Mouse (Mus musculus) hindbrain, embryonic 13.5 days (tissue): Measurements from ENCODE around the gene Slc39a5. TPM values are rescaled to one million over a fixed set of nuclear protein-coding genes. Genes with fewer than 3 reads are reported as not detected.

ENCODE experiments used
- ATAC-seq: fragments of 200-750 bp; cut with Nextera tagmentation; 2 replicates; pipeline ENCODE4 v1.8.0; 2017; ENCODE audit warnings: moderate TSS enrichment; ENCODE audit not compliant: low FRiP score
- H3K27ac ChIP-seq: fragments of 300-500 bp; sonication (generic); 2 replicates; pipeline ENCODE4 v1.5.1; 2015; ENCODE audit warnings: inconsistent platforms, mild to moderate bottlenecking, moderate library complexity
- H3K27me3 ChIP-seq: fragments of 300-500 bp; sonication (generic); 2 replicates; pipeline ENCODE4 v1.6.1; 2015; ENCODE audit warnings: mild to moderate bottlenecking, inconsistent platforms
- H3K36me3 ChIP-seq: fragments of 300-500 bp; sonication (generic); 2 replicates; pipeline ENCODE4 v1.6.1; 2015; ENCODE audit warnings: mild to moderate bottlenecking, inconsistent platforms
- H3K4me1 ChIP-seq: fragments of 300-500 bp; sonication (generic); replicated peaks from 2 replicates; pipeline ENCODE4 v1.6.1; 2015; ENCODE audit warnings: inconsistent platforms
- H3K4me2 ChIP-seq: fragments of 300-500 bp; sonication (generic); 2 replicates; pipeline ENCODE4 v1.6.1; 2015; ENCODE audit warnings: inconsistent platforms, mild to moderate bottlenecking, moderate library complexity
- H3K4me3 ChIP-seq: fragments of 300-500 bp; sonication (generic); 2 replicates; pipeline ENCODE4 v1.5.1; 2015; ENCODE audit warnings: mild to moderate bottlenecking, inconsistent platforms
- H3K9ac ChIP-seq: fragments of 300-500 bp; sonication (generic); 2 replicates; pipeline ENCODE4 v1.6.1; 2015; ENCODE audit warnings: mild to moderate bottlenecking, inconsistent platforms
- H3K9me3 ChIP-seq: fragments of 300-500 bp; sonication (generic); 2 replicates; pipeline ENCODE4 v1.6.1; 2016; ENCODE audit warnings: inconsistent platforms
- WGBS: fragments of 180-500 bp; shearing (Covaris S2); methylation state at CpG from one replicate; pipeline ENCODE4 v1.1.7; 2015; 5-methylcytosine and 5-hydroxymethylcytosine counted together
- polyA plus RNA-seq: library from polyadenylated mRNA; unstranded; fragments of >200 nt; fragmentation: Nextera tagmentation; extraction: Ambion mirVana; gene quantifications from 2 replicates; pipeline ENCODE4 v1.2.1, GENCODE M21; 2015

Gene Slc39a5
- polyA plus RNA-seq, 1 experiment from 2014 or later, result not detected

- ATAC-seq, result no peak
- peaks cover 62% of the 10 kb centered on the region for H3K36me3 ChIP-seq
- H3K27ac ChIP-seq, result no peak overlapping the region
- H3K9ac ChIP-seq, result no peak overlapping the region
- no peak overlapping the region for H3K4me3 ChIP-seq
- H3K4me2 ChIP-seq, result no peak overlapping the region
- 84% methylated on average over 4 of the region's 4 CpGs for WGBS
- no peaks in the 10 kb centered on the region for H3K27me3 ChIP-seq
- H3K9me3 ChIP-seq, result no peaks in the 10 kb centered on the region
- no peaks in the 10 kb centered on the region for H3K4me1 ChIP-seq
Observed at GRCm38 (mm10) chr10:128429454-128429853, 28.4 kb upstream of the Slc39a5 start.

DNA sequence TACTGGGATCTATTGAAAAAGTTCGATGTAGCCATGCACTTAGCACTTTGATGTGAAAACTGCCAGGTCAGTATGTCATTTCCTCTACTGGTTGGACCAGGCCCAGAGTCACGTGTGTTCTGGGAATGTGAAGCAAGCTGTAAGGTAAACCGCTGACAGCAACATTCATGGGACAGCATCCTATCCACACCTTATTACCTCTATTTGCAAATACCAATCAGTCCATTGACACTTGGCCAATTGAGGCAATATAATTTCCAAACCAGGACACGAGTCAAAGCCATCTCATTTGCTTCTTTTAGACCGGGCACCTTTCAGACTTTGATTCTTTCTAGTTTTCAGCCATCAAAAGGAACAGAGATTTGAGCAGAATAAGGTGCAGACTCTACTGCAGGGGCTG, 28.0 kb upstream of the Slc39a5 start:
- Histone ChIP-seq H3K9ac (no peak overlapping the region), H3K36me3 (peaks cover 63% of the 10 kb centered on the region), H3K4me3 (no peak overlapping the region), H3K27me3 (no peaks in the 10 kb centered on the region), H3K27ac (no peak overlapping the region), H3K9me3 (no peaks in the 10 kb centered on the region), H3K4me1 (no peaks in the 10 kb centered on the region), H3K4me2 (no peak overlapping the region)
- WGBS, result 90% methylated on average over 5 of the region's 5 CpGs
- no peak for ATAC-seq

DNA sequence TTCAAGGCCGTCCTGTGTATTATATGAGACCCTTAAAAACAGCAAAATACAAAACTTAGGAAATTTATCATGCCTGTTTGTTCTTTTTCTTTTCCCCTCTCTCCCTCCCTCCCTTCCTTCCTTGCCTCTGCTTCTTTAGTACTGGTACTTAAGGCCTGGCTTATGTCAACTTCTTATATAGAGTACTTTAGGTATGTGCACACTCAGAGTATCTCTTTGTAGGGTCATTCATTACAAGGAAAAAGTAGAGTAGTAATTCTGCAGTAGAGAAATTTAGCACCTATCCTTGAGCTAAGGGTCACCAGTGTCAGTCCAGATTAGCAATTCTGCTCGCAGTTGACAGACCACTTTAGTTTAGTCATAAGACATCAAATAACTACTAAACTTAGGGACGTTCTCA, 24.2 kb upstream of the Slc39a5 start:
- Histone ChIP-seq H3K9me3 (no peaks in the 10 kb centered on the region), H3K4me1 (no peaks in the 10 kb centered on the region), H3K4me3 (no peak overlapping the region), H3K27ac (no peak overlapping the region), H3K9ac (no peak overlapping the region), H3K36me3 (peaks cover 79% of the 10 kb centered on the region), H3K27me3 (no peaks in the 10 kb centered on the region), H3K4me2 (no peak overlapping the region)
- 91% methylated on average over 3 of the region's 3 CpGs for WGBS
- ATAC-seq, result no peak

GRCm38 (mm10) chr10:128424604-128425003, 23.6 kb upstream of the Slc39a5 start:
- peaks cover 79% of the 10 kb centered on the region for H3K36me3 ChIP-seq
- 77% methylated on average over 7 of the region's 7 CpGs for WGBS
- no peak overlapping the region for H3K4me3 ChIP-seq
- no peak overlapping the region for H3K9ac ChIP-seq
- no peaks in the 10 kb centered on the region for H3K4me1 ChIP-seq
- H3K27ac ChIP-seq, result no peak overlapping the region
- H3K4me2 ChIP-seq, result no peak overlapping the region
- H3K27me3 ChIP-seq, result no peaks in the 10 kb centered on the region
- ATAC-seq, result no peak
- H3K9me3 ChIP-seq, result no peaks in the 10 kb centered on the region

DNA sequence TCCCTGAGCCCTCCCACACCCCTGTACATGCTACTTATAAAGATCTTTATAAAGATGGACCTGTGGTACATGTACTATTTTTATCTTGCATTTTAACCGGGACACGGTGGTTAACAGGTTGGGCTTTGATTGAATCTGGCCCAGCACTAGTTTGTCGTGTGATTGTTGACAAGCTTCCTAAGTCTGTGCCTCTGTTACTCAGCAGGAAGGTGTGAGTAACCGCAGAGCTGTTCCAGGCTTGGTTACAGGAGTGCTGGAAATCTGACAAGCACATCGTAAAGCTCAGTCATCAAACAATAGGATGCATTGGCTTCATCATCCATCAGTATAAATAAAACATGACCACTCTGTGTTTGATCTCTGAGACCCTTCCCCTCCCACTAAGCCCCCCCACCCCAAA, 21.4 kb upstream of the Slc39a5 start:
- WGBS, result 84% methylated on average over 5 of the region's 5 CpGs
- peaks cover 81% of the 10 kb centered on the region for H3K36me3 ChIP-seq

GRCm38 (mm10) chr10:128414848-128415247, 13.8 kb upstream of the Slc39a5 start:
- H3K4me2 ChIP-seq, result no peak overlapping the region
- no peaks in the 10 kb centered on the region for H3K9me3 ChIP-seq
- ATAC-seq, result no peak
- no peak overlapping the region for H3K27ac ChIP-seq
- no peaks in the 10 kb centered on the region for H3K27me3 ChIP-seq
- H3K9ac ChIP-seq, result 0 out of 2 replicates have a peak overlapping the region, but pooled peaks have one; percentile 35
- peaks cover 59% of the 10 kb centered on the region for H3K36me3 ChIP-seq
- WGBS, result 95% methylated on average over 5 of the region's 5 CpGs
- H3K4me1 ChIP-seq, result peaks cover 42% of the 10 kb centered on the region
- H3K4me3 ChIP-seq, result no peak overlapping the region

More for the DNA sequence above, 21.4 kb upstream of the Slc39a5 start:
- H3K4me3 ChIP-seq, result no peak overlapping the region
- no peak for ATAC-seq
- no peak overlapping the region for H3K9ac ChIP-seq
- H3K4me1 ChIP-seq, result no peaks in the 10 kb centered on the region
- H3K27ac ChIP-seq, result no peak overlapping the region
- no peaks in the 10 kb centered on the region for H3K9me3 ChIP-seq
- no peaks in the 10 kb centered on the region for H3K27me3 ChIP-seq
- H3K4me2 ChIP-seq, result no peak overlapping the region

GRCm38 (mm10) chr10:128413076-128413475, 12.0 kb upstream of the Slc39a5 start:
- H3K27ac ChIP-seq, result no peak overlapping the region
- H3K4me3 ChIP-seq, result peak overlapping the region; percentile 93
- H3K4me1 ChIP-seq, result peaks cover 51% of the 10 kb centered on the region

DNA sequence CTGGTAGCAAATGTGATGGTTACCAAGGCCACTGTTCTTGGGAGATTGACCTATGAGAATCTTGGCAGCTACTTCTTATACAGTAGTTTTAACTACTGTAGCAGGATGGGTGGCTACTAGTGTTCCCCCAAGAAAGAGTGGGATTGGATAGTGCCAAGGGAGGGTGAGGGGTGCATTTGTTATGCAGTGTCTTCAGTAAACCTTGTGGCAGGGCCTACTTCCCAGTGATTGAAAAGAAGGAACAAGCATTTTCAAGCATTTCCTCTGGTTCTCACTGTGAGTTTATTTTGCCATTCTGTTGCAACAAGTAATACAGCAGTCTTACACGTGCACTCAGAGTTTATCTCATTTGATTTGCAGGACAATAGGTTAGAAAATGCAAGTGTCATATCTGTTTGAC, 11.5 kb upstream of the Slc39a5 start:
- peak overlapping the region; percentile 90 for H3K4me2 ChIP-seq
- no peak for ATAC-seq
- H3K36me3 ChIP-seq, result peaks cover 42% of the 10 kb centered on the region
- WGBS, result 40% methylated on average over 1 of the region's 1 CpGs
- H3K27me3 ChIP-seq, result no peaks in the 10 kb centered on the region
- H3K4me3 ChIP-seq, result peak overlapping the region; percentile 93
- peak overlapping the region; percentile 97 for H3K27ac ChIP-seq
- H3K9ac ChIP-seq, result peak overlapping the region; percentile 96
- peaks cover 55% of the 10 kb centered on the region for H3K4me1 ChIP-seq
- H3K9me3 ChIP-seq, result no peaks in the 10 kb centered on the region

More at GRCm38 (mm10) chr10:128413076-128413475, 12.0 kb upstream of the Slc39a5 start:
- Histone ChIP-seq H3K27me3 (no peaks in the 10 kb centered on the region), H3K9ac (peak overlapping the region; percentile 96), H3K4me2 (peak overlapping the region; percentile 90), H3K9me3 (no peaks in the 10 kb centered on the region), H3K36me3 (peaks cover 42% of the 10 kb centered on the region)
- 61% methylated on average over 1 of the region's 1 CpGs for WGBS
- no peak for ATAC-seq

DNA sequence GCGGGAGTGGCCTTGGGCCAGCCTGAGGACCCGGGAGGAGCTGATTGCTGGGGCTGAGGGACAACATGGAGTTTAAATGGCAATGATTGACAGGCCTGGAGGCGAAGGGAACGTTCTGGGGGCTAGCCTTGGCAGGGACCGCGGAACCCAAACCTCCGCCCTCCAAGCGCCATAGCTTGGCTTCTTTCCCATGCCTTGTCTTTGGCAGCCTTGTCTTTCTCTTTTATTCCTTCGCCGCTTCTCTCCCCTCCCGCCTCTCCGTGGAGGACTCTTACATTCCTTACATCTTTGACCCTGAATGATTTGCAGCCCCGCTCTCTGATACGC, 11.0 kb upstream of the Slc39a5 start:
- Histone ChIP-seq H3K27me3 (no peaks in the 10 kb centered on the region), H3K9ac (peak overlapping the region; percentile 96), H3K9me3 (no peaks in the 10 kb centered on the region), H3K4me3 (peak overlapping the region; percentile 93), H3K36me3 (peaks cover 42% of the 10 kb centered on the region), H3K4me2 (peak overlapping the region; percentile 90), H3K4me1 (peaks cover 55% of the 10 kb centered on the region), H3K27ac (peak overlapping the region; percentile 97)
- under 1% methylated on average over 14 of the region's 14 CpGs for WGBS
- ATAC-seq, result no peak

DNA sequence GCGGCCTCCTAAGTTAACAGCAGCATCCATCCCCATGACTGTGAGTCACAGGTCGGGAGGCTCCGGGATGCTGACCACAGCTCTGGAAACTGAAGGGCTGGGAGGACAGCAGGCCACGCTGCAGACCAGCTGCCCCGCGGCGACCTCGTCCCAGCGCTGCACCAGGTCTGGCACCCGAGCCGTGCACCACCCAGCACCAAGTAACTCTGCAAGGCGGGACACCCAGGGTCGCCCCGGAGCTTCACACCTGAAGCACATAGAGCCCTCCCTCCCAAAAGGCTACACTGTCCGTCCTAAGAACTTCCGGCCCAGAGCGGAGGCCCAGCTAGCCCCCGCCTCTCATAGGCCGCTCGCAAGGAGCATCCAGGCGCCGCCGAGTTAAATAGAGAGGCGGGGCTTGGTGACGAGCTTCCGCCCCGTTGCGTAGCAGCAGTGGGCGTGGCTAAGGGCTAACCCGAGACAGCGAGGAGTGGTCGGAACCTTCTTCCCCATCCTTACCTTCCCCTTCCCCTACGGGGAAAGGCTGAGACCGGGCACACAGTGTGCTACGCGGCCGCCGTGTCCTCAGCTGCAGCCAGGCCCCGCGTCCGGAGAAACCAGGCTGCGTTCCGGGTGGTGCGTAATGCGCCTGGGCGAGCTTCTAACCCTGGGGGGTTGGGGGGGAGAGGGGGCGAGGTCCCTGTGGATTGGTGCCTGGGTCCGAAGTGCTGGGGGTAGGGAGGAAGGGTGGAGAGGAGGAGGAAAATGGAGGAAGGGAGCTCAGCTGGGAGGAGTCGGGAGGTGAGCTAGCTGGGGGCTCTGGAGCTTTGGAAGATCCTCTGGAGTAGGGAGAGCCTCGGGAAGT, 10.4 kb upstream of the Slc39a5 start, which contains the start of the genes Nabp2 and Rnf41:
Nabp2 (minus strand) TSS at position 282 of the 844 bp plus-strand sequence.
Rnf41 (plus strand) TSS at position 447 of the 844 bp plus-strand sequence.
- H3K4me2 ChIP-seq, result peak within 1 kb of the TSS; percentile 90
- peaks cover 38% of the 10 kb centered on the region for H3K36me3 ChIP-seq
- ATAC-seq, result peak; percentile 92
- H3K27me3 ChIP-seq, result no peaks in the 10 kb centered on the region
- peaks cover 55% of the 10 kb centered on the region for H3K4me1 ChIP-seq
- H3K27ac ChIP-seq, result peak within 1 kb of the TSS; percentile 97
- peak within 1 kb of the TSS; percentile 96 for H3K9ac ChIP-seq
- H3K9me3 ChIP-seq, result no peaks in the 10 kb centered on the region
- peak within 1 kb of the TSS; percentile 93 for H3K4me3 ChIP-seq
- WGBS, result under 1% methylated on average over 50 of the region's 50 CpGs

GRCm38 (mm10) chr10:128410560-128410845, 9.5 kb upstream of the Slc39a5 start:
- H3K4me1 ChIP-seq, result peaks cover 55% of the 10 kb centered on the region
- H3K27ac ChIP-seq, result peak overlapping the region; percentile 62
- no peaks in the 10 kb centered on the region for H3K9me3 ChIP-seq
- H3K36me3 ChIP-seq, result peaks cover 38% of the 10 kb centered on the region
- H3K27me3 ChIP-seq, result no peaks in the 10 kb centered on the region
- ATAC-seq, result no peak
- WGBS, result 19% methylated on average over 4 of the region's 4 CpGs
- H3K9ac ChIP-seq, result peak overlapping the region; percentile 96
- peak overlapping the region; percentile 90 for H3K4me2 ChIP-seq
- H3K4me3 ChIP-seq, result peak overlapping the region; percentile 93

DNA sequence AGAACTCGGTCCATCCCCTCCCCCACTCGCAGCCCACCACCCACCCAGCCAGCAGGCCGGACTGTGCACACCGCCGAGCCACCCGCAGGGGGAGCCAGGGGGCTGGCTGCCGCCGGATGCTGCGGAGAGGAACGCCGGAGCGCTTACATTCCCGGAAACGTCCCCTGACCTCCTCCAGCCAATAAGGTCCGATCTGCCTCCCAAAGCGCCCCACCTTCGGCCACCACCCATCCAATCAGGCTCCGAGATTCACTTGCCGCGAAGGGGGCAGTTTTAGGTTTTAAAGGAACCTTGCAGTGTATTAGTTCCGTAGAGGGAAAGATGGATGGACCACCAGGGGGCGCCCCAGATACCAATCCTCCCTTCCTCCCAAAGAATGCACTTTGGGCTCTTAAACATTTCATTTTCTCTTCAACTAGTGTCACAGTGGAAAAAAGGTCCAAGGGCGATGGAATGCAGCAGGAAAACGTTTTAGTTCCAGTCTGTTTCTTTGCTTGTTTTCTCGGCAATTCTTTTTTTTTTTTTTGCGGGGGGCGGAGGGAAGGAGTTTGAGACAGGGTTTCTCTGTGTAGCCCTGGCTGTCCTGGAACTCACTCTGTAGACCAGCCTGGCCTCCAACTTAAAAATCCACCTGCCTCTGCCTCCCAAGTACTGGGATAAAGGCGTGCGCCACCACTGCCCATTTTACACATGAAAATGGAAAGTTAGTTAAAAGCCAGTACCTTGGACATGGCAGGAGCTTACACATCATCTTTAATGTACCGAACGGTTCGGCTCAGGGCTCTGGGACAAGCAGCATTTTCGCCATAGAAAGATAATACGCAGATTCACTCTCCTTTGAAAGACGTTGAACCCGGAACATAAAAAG, 8.9 kb upstream of the Slc39a5 start:
- Histone ChIP-seq H3K4me2 (peak overlapping the region; percentile 90), H3K9me3 (no peaks in the 10 kb centered on the region), H3K9ac (peak overlapping the region; percentile 96), H3K27me3 (no peaks in the 10 kb centered on the region), H3K4me1 (peaks cover 53% of the 10 kb centered on the region), H3K4me3 (peak overlapping the region; percentile 93), H3K36me3 (peaks cover 33% of the 10 kb centered on the region), H3K27ac (peak overlapping the region; percentile 89)
- peak; percentile 90 for ATAC-seq
- 5% methylated on average over 36 of the region's 36 CpGs for WGBS
